Mouse (Mus musculus) stomach, postnatal 0 days (tissue): Measurements from ENCODE around the gene Mmrn1. TPM values are rescaled to one million over a fixed set of nuclear protein-coding genes. Genes with fewer than 3 reads are reported as not detected.
A peak's percentile ranks its signal among the peaks of the same experiment; 100 is the strongest.
"Not testable (repeated sequence)": the region's sequence is repeated elsewhere in the genome, so short reads cannot be mapped to it uniquely, and the experiment has no call there.

ENCODE experiments used
- ATAC-seq: fragments of 200-750 bp; cut with Nextera tagmentation; 2 replicates; pipeline ENCODE4 v1.8.0; 2017; ENCODE audit not compliant: low FRiP score, low TSS enrichment
- DNase-seq: peaks from one replicate; pipeline ENCODE4 v3.0.0-alpha.2; 2016; ENCODE audit warnings: low spot score
- H3K27ac ChIP-seq: fragments of 300-500 bp; sonication (generic); replicated peaks from 2 replicates; pipeline ENCODE4 v1.5.1; 2014; ENCODE audit warnings: mild to moderate bottlenecking, control low read depth
- H3K27me3 ChIP-seq: fragments of 300-500 bp; sonication (generic); 2 replicates; pipeline ENCODE4 v1.6.1; 2014; ENCODE audit warnings: low read length; ENCODE audit not compliant: control insufficient read depth, insufficient read depth
- H3K36me3 ChIP-seq: fragments of 300-500 bp; sonication (generic); 2 replicates; pipeline ENCODE4 v1.6.1; 2014; ENCODE audit warnings: low read length, mixed read lengths; ENCODE audit not compliant: control insufficient read depth, insufficient read depth
- H3K4me1 ChIP-seq: fragments of 300-500 bp; sonication (generic); replicated peaks from 2 replicates; pipeline ENCODE4 v1.6.1; 2014; ENCODE audit warnings: antibody characterized with exemption; ENCODE audit not compliant: control insufficient read depth, insufficient read depth
- H3K4me2 ChIP-seq: fragments of 300-500 bp; sonication (generic); replicated peaks from 2 replicates; pipeline ENCODE4 v1.6.1; 2014; ENCODE audit warnings: low read depth, mild to moderate bottlenecking, control low read depth, moderate library complexity
- H3K4me3 ChIP-seq: fragments of 300-500 bp; sonication (generic); 2 replicates; pipeline ENCODE4 v1.5.1; 2014; ENCODE audit warnings: low read depth, low read length, control low read depth
- H3K9ac ChIP-seq: fragments of 300-500 bp; sonication (generic); 2 replicates; pipeline ENCODE4 v1.6.1; 2014; ENCODE audit warnings: mild to moderate bottlenecking, low read length, control low read depth, mixed read lengths
- H3K9me3 ChIP-seq: fragments of 300-500 bp; sonication (generic); 2 replicates; pipeline ENCODE4 v1.6.1; 2016; ENCODE audit warnings: low read length; ENCODE audit not compliant: control insufficient read depth
- CTCF ChIP-seq: IDR thresholded peaks from 2 replicates; pipeline ENCODE4 v1.5.1; 2016; ENCODE audit warnings: antibody characterized with exemption, low read depth, mild to moderate bottlenecking, moderate library complexity
- EP300 ChIP-seq: optimal IDR thresholded peaks from 2 replicates; pipeline ENCODE3; 2016; ENCODE audit warnings: antibody characterized with exemption
- WGBS: fragments of 180-500 bp; shearing (Covaris S2); extraction: QIAGEN DNeasy Blood & Tissue Kit; methylation state at CpG from one replicate; pipeline ENCODE4 v1.1.7; 2014; 5-methylcytosine and 5-hydroxymethylcytosine counted together
- polyA plus RNA-seq: library from polyadenylated mRNA; unstranded; fragments of >200 nt; fragmentation: Nextera tagmentation; extraction: Ambion mirVana; gene quantifications from 2 replicates; pipeline ENCODE4 v1.2.1, GENCODE M21; 2015

Gene Mmrn1
- 1.6 and 1.8 TPM in 2 replicates for polyA plus RNA-seq

DNA sequence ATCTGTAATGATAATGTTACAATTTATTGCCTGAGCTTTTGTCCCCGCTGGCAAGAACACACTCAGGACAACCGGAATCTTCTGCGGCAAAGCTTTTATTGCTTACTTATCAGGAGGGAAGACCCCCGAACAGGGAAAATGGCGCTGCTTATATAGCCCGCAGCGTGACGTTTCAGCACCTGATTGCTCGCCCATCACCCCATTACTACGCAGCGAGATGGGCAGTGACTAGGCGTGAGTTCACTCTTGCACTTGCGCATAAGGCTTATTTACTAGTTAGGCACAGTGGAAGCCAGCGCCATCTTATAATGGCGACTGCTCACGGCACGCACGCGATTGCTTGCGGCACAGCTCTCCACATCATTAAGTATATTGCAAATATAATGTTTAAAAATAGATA, at the start of gene Mmrn1:
Gene Mmrn1 (plus strand): TSS at position 301 of the 400 bp plus-strand sequence.
- H3K4me3 ChIP-seq, H3K27me3 ChIP-seq: not testable (repeated sequence)
- 96% methylated on average over 20 of the region's 20 CpGs for WGBS

GRCm38 (mm10) chr6:60880362-60880761, 44.4 kb upstream of the Mmrn1 start:
- no peak for TF ChIP-seq CTCF
- TF ChIP-seq EP300, result no peak
- no peaks in the 10 kb centered on the region for H3K36me3 ChIP-seq

More for the DNA sequence above, at the start of gene Mmrn1:
- not testable (repeated sequence) for H3K27ac ChIP-seq, H3K4me2 ChIP-seq, ATAC-seq, H3K36me3 ChIP-seq, H3K4me1 ChIP-seq, DNase-seq, H3K9ac ChIP-seq, H3K9me3 ChIP-seq

DNA sequence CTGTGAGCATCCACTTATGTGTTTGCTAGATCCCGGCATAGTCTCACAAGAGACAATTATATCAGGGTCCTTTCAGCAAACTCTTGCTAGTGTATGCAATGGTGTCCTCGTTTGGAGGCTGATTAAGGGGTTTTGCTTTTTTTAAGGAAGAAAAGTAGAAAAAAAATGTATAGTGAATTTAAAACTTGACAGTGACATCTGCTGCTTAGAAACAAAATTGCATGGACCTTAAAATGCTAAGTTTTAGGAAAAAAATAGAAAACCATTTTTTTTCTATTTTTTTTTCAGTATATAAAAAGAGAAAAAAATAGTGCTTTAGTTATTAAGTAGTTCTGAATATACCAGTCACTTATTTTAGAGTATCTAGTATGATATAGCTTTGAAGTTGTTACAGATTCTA, 43.2 kb upstream of the Mmrn1 start:
- ATAC-seq (no peak), DNase-seq (no peak)
- no peak overlapping the region for H3K4me3 ChIP-seq
- no peaks in the 10 kb centered on the region for H3K4me1 ChIP-seq
- WGBS, result 66% methylated on average over 2 of the region's 2 CpGs
- 0 out of 2 replicates have a peak, but pooled peaks have one; percentile 5 for TF ChIP-seq CTCF
- TF ChIP-seq EP300, result no peak
- no peaks in the 10 kb centered on the region for H3K27me3 ChIP-seq
- H3K36me3 ChIP-seq, result no peaks in the 10 kb centered on the region
- no peaks in the 10 kb centered on the region for H3K9me3 ChIP-seq
- no peak overlapping the region for H3K27ac ChIP-seq
- H3K9ac ChIP-seq, result no peak overlapping the region
- H3K4me2 ChIP-seq, result no peak overlapping the region

More at GRCm38 (mm10) chr6:60880362-60880761, 44.4 kb upstream of the Mmrn1 start:
- DNase-seq (no peak), ATAC-seq (no peak)
- H3K4me3 ChIP-seq, result no peak overlapping the region
- no peak overlapping the region for H3K4me2 ChIP-seq
- H3K27me3 ChIP-seq, result no peaks in the 10 kb centered on the region
- no peaks in the 10 kb centered on the region for H3K4me1 ChIP-seq
- H3K9me3 ChIP-seq, result no peaks in the 10 kb centered on the region
- no peak overlapping the region for H3K9ac ChIP-seq
- no peak overlapping the region for H3K27ac ChIP-seq
- 84% methylated on average over 7 of the region's 7 CpGs for WGBS

DNA sequence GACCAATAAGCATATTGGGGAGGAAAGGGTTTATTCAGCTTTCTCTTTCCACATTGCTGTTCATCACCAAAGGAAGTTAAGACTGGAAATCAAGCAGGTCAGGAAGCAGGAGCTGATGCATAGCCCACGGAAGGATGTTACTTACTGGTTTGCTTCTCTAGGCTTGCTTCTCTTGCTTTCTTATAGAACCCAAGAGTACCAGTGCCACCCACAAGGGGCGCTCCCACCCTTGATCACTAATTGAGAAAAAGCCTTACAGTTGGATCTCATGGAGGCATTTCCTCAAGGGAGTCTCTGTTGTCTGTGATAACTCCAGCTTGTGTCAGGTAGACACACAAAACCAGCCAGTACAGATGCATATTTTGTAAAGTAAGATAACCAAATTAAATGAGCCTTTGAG, 17.5 kb upstream of the Mmrn1 start:
- Histone ChIP-seq H3K36me3 (no peaks in the 10 kb centered on the region), H3K27ac (no peak overlapping the region), H3K4me3 (no peak overlapping the region), H3K9me3 (no peaks in the 10 kb centered on the region), H3K4me1 (no peaks in the 10 kb centered on the region), H3K4me2 (no peak overlapping the region), H3K9ac (no peak overlapping the region), H3K27me3 (no peaks in the 10 kb centered on the region)
- TF ChIP-seq CTCF (peak; percentile 16; the same call in 1 of the 2 replicates), EP300 (no peak)
- no peak for ATAC-seq
- WGBS, result 78% methylated on average over 2 of the region's 2 CpGs
- DNase-seq, result no peak

GRCm38 (mm10) chr6:60931364-60931763, 6.6 kb downstream of the Mmrn1 start:
- H3K4me2 ChIP-seq, result no peak overlapping the region
- H3K9ac ChIP-seq, result no peak overlapping the region
- H3K9me3 ChIP-seq, result no peaks in the 10 kb centered on the region
- TF ChIP-seq EP300 (no peak), CTCF (peak; percentile 61)
- H3K4me1 ChIP-seq, result no peaks in the 10 kb centered on the region
- ATAC-seq (no peak), DNase-seq (peak; percentile 19)
- no peak overlapping the region for H3K4me3 ChIP-seq
- no peaks in the 10 kb centered on the region for H3K27me3 ChIP-seq
- no peak overlapping the region for H3K27ac ChIP-seq
- H3K36me3 ChIP-seq, result no peaks in the 10 kb centered on the region

DNA sequence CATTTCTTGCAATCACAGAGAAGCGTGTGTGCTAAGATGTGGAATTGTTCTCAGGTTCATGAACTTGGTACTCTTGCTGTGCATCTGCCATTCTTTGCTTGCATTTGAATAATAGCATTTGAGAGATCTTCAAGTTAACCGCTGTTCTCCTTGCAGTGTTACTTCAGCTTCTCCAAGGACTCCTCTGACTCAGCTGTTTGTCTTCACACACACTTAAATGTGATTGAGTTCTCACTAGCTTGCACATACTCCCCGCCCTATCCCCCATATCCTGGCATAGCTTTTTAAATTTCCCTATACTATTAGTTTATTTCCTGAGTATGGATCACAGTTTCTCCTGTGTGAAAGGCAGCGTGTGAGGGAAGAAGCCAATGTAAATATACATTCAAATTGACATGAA, 10.1 kb downstream of the Mmrn1 start:
- no peak overlapping the region for H3K4me3 ChIP-seq
- no peaks in the 10 kb centered on the region for H3K9me3 ChIP-seq
- no peaks in the 10 kb centered on the region for H3K4me1 ChIP-seq
- no peaks in the 10 kb centered on the region for H3K36me3 ChIP-seq
- DNase-seq (no peak), ATAC-seq (no peak)
- H3K9ac ChIP-seq, result no peak overlapping the region
- H3K27me3 ChIP-seq, result no peaks in the 10 kb centered on the region
- WGBS, result 45% methylated on average over 4 of the region's 4 CpGs
- no peak overlapping the region for H3K27ac ChIP-seq
- no peak for TF ChIP-seq CTCF
- TF ChIP-seq EP300, result no peak
- no peak overlapping the region for H3K4me2 ChIP-seq
